Mouse (Mus musculus) left cerebral cortex, adult 2 months (tissue): ENCODE data around the gene Acsl5. TPM values are rescaled to one million over a fixed set of nuclear protein-coding genes. Genes with fewer than 3 reads are reported as not detected.

Experiments used
- DNase-seq, 2 experiments: peaks; one replicate each; pipeline ENCODE4 v3.0.0; 2021 to 2022; ENCODE audit warnings: low spot score in 2 of 2, mixed read lengths in 1 of 2; ENCODE audit errors: extremely low spot score in 1 of 2
- H3K27ac ChIP-seq: fragments of 200-600 bp; 2 replicates; pipeline ENCODE4 v1.8.1; 2022
- H3K4me3 ChIP-seq: fragments of 200-600 bp; 2 replicates; pipeline ENCODE4 v1.8.1; 2022
- CTCF ChIP-seq: fragments of 200-600 bp; IDR thresholded peaks from 2 replicates; pipeline ENCODE4 v1.8.1; 2022; ENCODE audit warnings: antibody characterized with exemption, mild to moderate bottlenecking, moderate library complexity
- intact Hi-C: fragments of 180-260 bp; cut with DNase I; formaldehyde crosslinking; loops from one replicate; pipeline ENCODE4 v1.15.1; 2025
- long read RNA-seq, 2 experiments: library from polyadenylated mRNA; stranded (forward); transcript quantifications; one replicate each; pipeline ENCODE4 v2.0.0; 2021; ENCODE audit warnings: borderline mapping rate in 2 of 2
- total RNA-seq, 2 experiments: library from RNA; stranded (reverse); gene quantifications; 2 replicates each; pipeline ENCODE4 v1.2.3; 2021

The Acsl5 gene
- total RNA-seq = 10 to 100 TPM; 52.0 to 57.0 TPM
- long read RNA-seq, experiment 1, full-length matches to known transcripts = 66 of 93 reads
- long read RNA-seq, experiment 1, partial matches to known transcripts = 10 of 93 reads
- long read RNA-seq, experiment 1, other reads (novel, unspliced or antisense) = 17 of 93 reads
- long read RNA-seq, experiment 2, full-length matches to known transcripts = 41 of 52 reads
- long read RNA-seq, experiment 2, partial matches to known transcripts = 6 of 52 reads
- long read RNA-seq, experiment 2, other reads (novel, unspliced or antisense) = 5 of 52 reads

DNA sequence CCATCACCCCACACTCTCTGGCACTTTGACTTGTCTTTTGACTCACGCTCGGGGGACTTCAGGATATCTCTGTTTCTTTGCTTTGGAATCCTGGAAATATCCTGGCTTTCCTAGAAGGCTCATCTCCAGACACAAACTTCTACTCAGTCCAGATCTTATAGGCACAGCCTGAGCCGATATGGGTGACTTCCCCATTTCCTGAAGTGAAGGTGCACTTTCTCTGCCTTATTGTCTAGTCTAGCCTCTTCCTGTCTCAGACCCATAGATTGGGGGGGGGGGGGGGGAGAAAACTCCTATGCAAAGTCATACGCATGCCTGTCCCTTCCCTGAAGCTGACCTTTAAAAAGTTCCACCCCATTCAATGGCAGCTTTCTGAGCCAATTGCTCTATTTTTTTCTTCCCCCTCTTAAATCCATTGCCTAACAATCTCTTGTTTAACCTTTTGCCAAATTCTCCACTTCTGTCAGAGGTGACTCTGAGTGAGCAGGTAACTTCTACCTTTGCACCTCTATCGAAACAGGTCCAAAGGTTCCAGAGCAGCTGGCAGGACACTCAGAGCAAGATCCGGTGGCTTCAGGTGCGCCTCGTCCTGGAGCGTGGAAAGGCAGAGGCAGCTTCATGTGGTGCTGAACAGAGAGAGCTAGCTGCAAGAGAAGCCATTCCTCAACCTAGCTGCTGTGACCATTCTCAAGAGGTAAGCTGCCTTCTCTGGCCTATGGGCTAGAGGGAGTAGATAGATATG is at the start of gene Acsl5:
Acsl5 (plus strand) TSS at position 556 of the 742 bp plus-strand sequence.
- no peak for TF ChIP-seq CTCF
- DNase-seq = no peak
- no peak within 1 kb of the TSS for H3K4me3 ChIP-seq
- no peak within 1 kb of the TSS for H3K27ac ChIP-seq
- intact Hi-C loops = no loop called here

DNA sequence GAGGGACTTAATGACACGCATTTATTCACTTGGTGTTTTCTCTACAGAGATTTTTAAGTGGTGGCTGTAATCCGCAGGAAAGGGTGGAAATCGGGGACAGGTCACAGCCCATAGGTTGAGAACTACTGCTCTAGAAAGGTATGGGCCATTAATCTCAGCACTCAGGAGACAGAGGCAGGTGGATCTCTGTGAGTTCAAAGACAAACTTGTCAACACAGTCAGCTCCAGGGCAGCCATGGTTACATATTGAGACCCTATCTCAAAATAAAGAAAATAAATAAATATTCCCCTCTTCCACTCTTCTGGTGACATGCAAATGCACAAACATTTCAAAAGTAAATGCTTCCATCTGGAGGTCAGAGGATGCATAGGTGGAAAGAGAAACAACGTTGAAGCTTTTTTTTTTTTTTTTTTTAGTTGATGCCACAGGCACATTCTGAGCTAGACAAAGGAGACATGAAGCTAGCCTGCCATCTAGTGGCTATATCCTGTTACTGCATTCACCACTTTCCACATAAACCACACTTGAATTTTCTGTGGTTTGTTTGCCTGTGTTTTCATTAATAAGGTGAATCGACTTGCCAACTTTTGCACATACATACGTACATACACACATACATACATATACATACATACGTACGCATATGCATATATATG is 45.1 kb upstream of the Acsl5 start:
- DNase-seq = peak; percentile 45 to 55
- H3K27ac ChIP-seq = no peak overlapping the region
- no peak overlapping the region for H3K4me3 ChIP-seq
- peak; percentile 87 for TF ChIP-seq CTCF
- intact Hi-C loops = loop anchor here (2.0 to 10.0 kb wide), 3 partner anchors 134 to 1552 kb away; partner anchors contain the start of gene Adra2a

DNA sequence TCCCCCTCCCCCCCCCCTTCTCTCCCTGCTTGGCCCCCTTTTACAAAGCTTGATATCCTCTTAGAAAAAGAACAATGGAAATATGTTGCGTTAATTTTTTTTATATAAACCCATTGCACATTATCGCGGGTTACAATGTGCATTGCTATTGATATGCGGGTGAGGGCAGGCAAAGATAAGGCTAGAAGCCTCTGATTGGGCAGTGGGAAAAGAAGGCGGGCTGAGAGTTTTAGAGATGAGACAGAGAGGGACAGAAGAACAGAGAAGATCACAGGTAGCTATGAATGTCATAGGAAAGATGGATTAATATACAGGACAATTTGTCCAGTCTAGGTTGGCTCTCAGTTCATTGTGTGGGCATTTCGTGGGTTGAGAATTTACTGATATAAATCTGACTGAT is 44.5 kb upstream of the Acsl5 start:
- Histone ChIP-seq H3K4me3 (no peak overlapping the region), H3K27ac (no peak overlapping the region)
- TF ChIP-seq CTCF = no peak
- intact Hi-C loops = loop anchor here (2.0 to 10.0 kb wide), 3 partner anchors 134 to 1552 kb away; partner anchors contain the start of gene Adra2a
- DNase-seq = no peak

DNA sequence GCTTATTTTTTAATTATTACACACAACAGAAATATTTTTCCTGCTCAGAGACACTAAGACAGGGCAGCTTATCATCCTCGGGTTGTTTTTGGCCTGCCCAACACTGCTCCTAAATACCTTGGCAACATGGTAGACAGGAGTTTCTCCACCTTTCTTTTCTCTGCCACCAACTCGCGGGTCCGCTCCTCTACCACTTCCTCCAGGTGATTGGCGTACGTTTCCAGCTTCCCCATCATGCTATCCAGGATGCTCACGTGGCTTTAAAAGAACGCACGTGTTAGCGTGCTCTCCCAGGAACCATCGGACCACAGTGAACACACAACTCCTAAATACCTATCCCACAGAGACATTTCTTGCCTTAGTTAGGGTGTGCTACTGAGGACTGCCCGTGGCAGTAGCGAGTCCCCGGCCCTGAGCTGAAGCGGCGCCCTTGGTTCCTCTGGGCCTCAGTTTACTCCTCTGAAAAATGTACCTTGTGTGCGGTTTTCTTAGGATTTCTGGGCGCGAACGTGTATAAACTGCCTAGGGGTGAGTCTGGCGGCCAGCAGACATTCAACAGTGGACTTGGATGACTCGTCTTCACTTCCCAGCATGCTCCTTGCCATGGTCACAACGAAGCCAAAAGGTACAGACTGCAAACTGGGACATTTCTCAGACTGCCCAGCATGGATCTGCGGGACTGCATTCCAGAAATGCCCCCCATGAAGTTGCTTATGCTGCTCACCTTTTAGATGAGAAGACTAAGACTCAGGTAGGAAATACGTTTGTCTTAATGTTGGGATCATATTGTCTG is 43.8 kb upstream of the Acsl5 start:
- no peak for TF ChIP-seq CTCF
- intact Hi-C loops = loop anchor here (2.0 to 10.0 kb wide), 3 partner anchors 135 to 1553 kb away; partner anchors contain the start of gene Adra2a
- DNase-seq = no peak
- H3K27ac ChIP-seq = no peak overlapping the region
- no peak overlapping the region for H3K4me3 ChIP-seq

DNA sequence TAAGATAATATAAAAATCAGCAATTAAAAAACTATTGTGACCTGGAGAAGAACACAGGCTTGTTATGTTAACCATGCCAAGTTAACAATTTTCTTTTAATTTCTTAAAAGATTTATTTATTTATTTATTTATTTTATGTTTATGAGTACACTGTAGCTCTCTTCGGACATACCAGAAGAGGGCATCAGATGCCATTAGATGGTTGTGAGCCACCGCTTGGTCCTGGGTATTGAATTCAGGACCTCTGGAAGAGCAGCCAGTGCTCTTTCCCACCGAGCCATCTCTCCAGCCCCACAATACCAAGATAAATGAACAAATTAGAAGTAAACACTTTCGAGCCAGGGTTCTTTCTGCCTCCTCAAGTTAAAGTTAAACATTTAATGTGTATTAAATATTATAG is 43.1 kb upstream of the Acsl5 start:
- intact Hi-C loops = loop anchor here (10.0 kb wide), 1 partner anchor 1554 kb away; no protein-coding TSS in a partner anchor
- no peak; the same call in 1 of the 2 replicates for TF ChIP-seq CTCF
- DNase-seq = no peak

DNA sequence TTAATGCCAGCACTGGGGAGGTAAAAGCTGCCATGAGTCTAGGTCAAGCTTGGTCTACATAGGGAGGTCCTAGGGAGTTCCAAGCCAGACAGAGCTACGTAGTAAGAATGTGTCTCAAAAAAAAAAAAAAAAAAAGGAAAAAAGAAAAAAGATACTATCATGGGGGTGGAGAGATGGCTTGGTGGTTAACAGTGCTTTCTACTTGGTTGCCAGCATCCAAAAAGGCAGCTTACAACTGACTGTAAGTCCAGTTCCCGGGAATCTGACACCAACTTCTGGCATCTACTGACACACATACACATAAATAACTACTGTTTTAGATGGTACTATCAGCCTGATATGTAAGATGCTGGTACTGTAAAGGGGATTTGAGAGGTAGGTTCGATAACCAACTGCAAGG is 42.7 kb upstream of the Acsl5 start:
- DNase-seq = no peak
- no peak overlapping the region for H3K27ac ChIP-seq
- intact Hi-C loops = loop anchor here (10.0 kb wide), 1 partner anchor 1554 kb away; no protein-coding TSS in a partner anchor
- no peak for TF ChIP-seq CTCF
- H3K4me3 ChIP-seq = no peak overlapping the region

More for the DNA sequence above, 43.1 kb upstream of the Acsl5 start:
- Histone ChIP-seq H3K27ac (no peak overlapping the region), H3K4me3 (no peak overlapping the region)

DNA sequence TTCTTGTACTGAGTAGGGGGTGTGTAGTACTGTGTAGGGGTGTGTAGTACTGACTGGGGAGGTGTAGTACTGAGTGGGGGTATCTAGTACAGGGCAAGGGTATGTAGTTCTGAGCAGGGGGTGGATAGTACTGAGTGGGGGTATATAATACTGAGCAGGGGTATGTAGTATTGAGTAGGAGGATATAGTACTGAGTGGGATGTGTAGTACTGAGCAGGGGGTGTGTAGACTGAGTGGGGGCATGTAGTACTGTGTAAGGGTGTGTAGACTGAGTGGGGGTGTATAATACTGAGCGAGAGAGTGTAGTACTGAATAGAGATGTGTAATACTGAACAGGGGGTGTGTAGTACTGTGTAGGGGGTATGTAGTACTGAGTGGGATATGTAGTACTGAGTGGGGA is 40.0 kb upstream of the Acsl5 start:
- intact Hi-C loops = loop anchor here (10.0 kb wide), 1 partner anchor 1577 kb away; no protein-coding TSS in a partner anchor
- DNase-seq = no peak
- Histone ChIP-seq H3K27ac (no peak overlapping the region), H3K4me3 (no peak overlapping the region)
- no peak for TF ChIP-seq CTCF

DNA sequence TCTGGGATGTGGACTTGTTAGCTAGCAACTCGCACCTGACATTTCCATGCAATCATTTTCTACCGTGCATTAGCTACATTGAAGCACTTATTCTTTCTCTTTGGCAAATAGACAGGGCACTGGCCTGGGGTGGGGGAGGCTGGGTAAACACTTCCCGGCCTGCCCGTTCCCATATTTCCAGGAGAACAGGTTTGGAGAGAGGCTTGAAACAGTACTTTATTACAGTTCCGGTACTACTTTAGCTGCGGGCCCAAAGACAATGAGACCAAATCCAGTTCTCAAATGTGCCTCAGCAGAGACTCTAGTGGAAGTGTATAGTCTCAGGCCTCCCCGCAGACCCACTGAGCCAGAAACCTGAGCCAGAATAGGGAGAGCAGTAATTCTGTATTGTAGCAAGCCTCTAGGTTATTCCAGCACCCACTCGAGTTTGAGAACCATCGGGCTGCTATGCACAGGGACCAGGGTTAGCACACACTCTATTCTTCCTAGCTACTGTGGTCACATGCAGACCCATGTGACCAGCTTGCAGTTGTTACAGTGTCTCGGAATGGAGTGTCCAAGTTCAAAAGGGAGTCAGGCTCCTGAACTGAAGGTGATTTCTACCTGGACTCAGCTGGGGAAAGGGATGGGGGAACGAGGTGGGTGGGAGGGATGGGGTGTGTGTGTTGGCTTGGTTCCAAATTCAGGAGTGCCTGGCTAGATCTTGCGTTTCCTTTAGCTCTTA is 38.0 kb upstream of the Acsl5 start:
- DNase-seq = no peak
- Histone ChIP-seq H3K27ac (no peak overlapping the region), H3K4me3 (no peak overlapping the region)
- no peak for TF ChIP-seq CTCF
- intact Hi-C loops = loop anchor here (10.0 kb wide), 1 partner anchor 1579 kb away; no protein-coding TSS in a partner anchor

DNA sequence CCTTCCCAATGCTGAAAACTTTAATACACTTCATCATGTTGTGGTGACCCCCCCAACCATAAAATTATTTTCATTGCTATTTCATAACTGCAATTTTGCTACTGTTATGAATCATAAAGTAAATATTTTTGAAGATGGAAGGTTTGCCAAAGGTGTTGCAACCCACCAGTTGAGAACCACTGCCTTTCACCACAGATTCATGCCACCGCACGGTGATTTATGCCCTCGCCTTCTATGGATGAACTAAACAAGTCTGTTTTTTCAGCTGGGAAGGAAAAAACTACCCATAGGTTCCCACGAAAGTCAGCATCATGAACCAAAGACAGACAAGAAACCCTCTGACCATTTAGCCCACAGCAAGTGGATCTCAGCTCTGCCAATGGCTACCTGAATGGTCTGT is 34.9 kb upstream of the Acsl5 start:
- H3K27ac ChIP-seq = peak overlapping the region; percentile 84
- no peak overlapping the region for H3K4me3 ChIP-seq
- intact Hi-C loops = loop anchor here (10.0 kb wide), 1 partner anchor 1582 kb away; no protein-coding TSS in a partner anchor
- no peak for DNase-seq
- TF ChIP-seq CTCF = no peak

DNA sequence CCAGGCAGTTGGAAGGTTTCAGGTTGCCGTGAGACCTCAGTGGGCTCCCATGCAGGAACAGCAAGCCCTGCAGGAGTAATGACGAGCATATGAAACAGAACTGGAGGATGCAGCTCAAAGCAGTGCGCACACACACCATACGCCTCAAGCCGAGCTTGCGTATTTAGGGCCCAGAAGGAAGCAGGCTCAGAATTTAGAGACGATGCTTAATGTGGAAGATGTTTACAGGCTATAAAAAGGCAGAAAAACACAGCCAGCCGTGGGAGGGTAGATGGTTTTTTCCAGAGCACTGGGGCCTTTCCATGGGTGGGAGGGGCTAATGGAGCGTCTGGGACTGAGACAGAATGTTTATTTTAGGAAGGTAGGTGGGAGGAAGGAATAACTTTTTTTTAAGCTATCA is 34.4 kb upstream of the Acsl5 start:
- DNase-seq = peak; percentile 67 to 68
- no peak for TF ChIP-seq CTCF
- intact Hi-C loops = loop anchor here (10.0 kb wide), 1 partner anchor 1583 kb away; no protein-coding TSS in a partner anchor
- Histone ChIP-seq H3K27ac (peak overlapping the region; percentile 84), H3K4me3 (no peak overlapping the region)
